Mouse (Mus musculus): ENCODE measurements at regions not wholly inside any gene's neighbourhood (a gene's known extent, or its start where the extent isn't known, plus 50 kb on each side); places are given as distances from the start of the nearest gene placed in this dataset.

DNA sequence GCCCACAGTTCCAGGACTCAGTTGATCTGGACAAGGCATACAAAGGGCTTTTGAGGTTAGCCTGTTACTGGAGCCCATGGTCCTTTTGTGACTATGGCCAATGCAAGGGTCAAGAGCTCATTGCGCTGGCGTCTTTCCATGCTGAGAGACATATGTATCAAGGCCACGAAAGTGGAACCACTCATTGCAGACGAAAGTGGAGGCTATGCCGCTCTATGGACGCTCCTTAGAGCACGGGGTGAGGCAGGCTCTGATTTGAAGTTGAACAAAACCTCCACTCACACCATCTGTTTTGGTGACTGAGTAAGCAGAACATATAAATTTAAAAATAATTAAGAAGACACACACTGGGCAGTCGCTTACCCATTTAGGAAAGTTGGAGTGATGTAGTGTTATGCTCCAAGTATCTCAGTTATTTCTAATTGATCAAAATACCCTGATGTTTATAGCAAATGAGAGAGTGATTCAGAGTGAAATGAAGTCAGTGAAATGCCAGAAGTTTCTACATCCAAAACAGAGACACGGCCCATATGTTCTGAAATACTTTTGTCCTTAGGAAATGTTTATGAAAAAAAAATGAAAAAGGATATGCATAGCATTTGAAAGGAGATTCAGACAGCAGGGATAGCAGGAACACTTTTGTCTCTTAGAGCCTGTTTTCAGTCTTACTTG lies 321.8 kb downstream of the Fgf9 start:
- Histone ChIP-seq H3K9me3 (replicated peaks) (no peaks in the 10 kb centered on the region), H3K4me1 (replicated peaks) (no peaks in the 10 kb centered on the region), H3K36me3 (no peaks in the 10 kb centered on the region), H3K4me3 (replicated peaks) (no peak overlapping the region), H3K27me3 (no peaks in the 10 kb centered on the region), H3K9ac (no peak overlapping the region), H3K27ac (no peak overlapping the region), H3K4me2 (no peak overlapping the region)
- ATAC-seq (ENCODE audit: low read depth) (no peak), DNase-seq (no peak)
- 77% methylated on average over 9 of the region's 9 CpGs for WGBS (ENCODE audit: insufficient replicate concordance)

- no peak for ATAC-seq (ENCODE audit: low read depth)
Measured at GRCm38 (mm10) chr14:58390741-58391140, 320.4 kb downstream of the Fgf9 start.

DNA sequence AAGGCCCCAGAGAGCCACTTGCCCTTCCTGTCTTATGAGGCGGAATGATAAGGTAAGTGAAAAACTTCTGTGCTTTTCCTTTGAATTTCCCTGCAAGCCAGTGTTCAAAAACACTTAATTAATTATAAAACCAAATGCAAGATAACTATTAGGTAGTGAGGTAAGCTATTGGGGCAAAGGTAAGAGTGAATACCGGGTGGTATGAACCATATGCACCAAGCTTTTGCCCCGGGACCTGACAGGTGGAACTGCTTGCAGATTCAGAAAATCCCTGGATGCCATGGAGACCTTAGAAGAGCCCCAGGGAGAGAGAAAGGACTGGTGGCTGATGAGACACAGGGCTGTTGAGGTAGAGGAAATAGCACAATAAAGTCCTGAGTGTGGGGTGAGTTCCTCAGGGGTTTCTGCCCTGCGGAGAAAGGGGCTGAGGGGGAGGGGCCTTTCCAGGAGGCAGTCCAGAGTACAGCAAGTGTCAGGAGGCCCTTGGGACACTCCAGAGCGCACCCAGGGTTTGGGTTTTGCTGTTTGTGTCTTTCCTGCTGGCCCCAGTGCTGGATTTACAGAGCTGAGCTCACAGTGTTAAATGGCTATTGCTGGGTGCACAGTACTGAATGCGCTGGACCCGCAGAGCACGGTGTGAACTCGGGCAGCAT lies 317.1 kb downstream of the Fgf9 start:
- no peak overlapping the region for H3K9ac ChIP-seq
- no peak overlapping the region for H3K4me2 ChIP-seq
- H3K4me1 ChIP-seq (replicated peaks) = no peaks in the 10 kb centered on the region
- no peaks in the 10 kb centered on the region for H3K27me3 ChIP-seq
- H3K4me3 ChIP-seq (replicated peaks) = no peak overlapping the region
- H3K36me3 ChIP-seq = no peaks in the 10 kb centered on the region
- H3K27ac ChIP-seq = no peak overlapping the region
- no peaks in the 10 kb centered on the region for H3K9me3 ChIP-seq (replicated peaks)
- DNase-seq = no peak
- no peak for ATAC-seq (ENCODE audit: low read depth)
- 71% methylated on average over 9 of the region's 9 CpGs for whole genome bisulfite sequencing (ENCODE audit: insufficient replicate concordance)

More at GRCm38 (mm10) chr14:58390741-58391140, 320.4 kb downstream of the Fgf9 start:
- no peaks in the 10 kb centered on the region for H3K9me3 ChIP-seq (replicated peaks)
- H3K36me3 ChIP-seq = no peaks in the 10 kb centered on the region
- no peak overlapping the region for H3K27ac ChIP-seq
- no peak overlapping the region for H3K4me3 ChIP-seq (replicated peaks)
- H3K27me3 ChIP-seq = no peaks in the 10 kb centered on the region
- DNase-seq = no peak
- no peak overlapping the region for H3K9ac ChIP-seq
- no peaks in the 10 kb centered on the region for H3K4me1 ChIP-seq (replicated peaks)
- WGBS (ENCODE audit: insufficient replicate concordance) = 64% methylated on average over 2 of the region's 2 CpGs
- H3K4me2 ChIP-seq = no peak overlapping the region

DNA sequence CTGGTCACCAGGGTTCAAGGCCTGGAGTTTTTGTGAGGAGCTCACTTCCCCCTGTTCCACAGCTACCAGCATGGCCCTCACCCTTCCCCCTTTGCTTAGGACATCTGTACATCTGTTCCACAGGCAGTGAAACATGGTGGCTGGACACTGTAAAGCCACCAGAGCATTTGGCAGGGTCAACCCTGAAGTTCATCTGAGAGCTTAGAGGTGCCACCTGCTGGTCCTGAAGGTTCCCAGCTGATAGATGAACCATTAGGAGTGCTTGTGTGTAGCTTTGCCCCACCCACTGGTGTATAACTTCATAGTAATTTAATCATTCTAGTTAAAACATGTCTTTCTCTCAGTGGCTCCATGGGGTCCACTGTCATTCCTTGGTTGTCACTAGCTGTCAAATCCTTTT lies 304.7 kb downstream of the Fgf9 start:
- no peak overlapping the region for H3K27ac ChIP-seq
- H3K9ac ChIP-seq = no peak overlapping the region
- no peak overlapping the region for H3K4me2 ChIP-seq
- DNase-seq (no peak), ATAC-seq (ENCODE audit: low read depth) (no peak)
- no peaks in the 10 kb centered on the region for H3K4me1 ChIP-seq (replicated peaks)
- H3K4me3 ChIP-seq (replicated peaks) = no peak overlapping the region
- H3K36me3 ChIP-seq = no peaks in the 10 kb centered on the region
- no peaks in the 10 kb centered on the region for H3K27me3 ChIP-seq
- no peaks in the 10 kb centered on the region for H3K9me3 ChIP-seq (replicated peaks)

DNA sequence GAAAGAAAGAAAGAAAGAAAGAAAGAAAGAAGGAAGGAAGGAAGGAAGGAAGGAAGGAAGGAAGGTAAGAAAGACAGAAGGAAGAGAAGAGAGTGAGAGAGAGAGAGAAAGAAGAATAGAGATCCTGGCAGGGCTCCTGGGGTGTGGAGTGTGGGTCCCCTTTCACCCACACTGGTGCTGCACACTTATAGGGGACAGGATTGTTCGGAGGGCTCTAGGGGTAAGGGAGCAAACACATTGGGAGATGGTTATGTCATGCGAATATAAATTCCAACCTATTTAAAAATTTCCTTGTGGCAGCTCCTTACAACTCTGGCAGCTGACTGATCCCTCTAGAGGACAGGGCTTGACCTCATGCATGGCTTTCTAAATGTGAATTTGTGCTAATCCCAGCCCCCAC lies 286.5 kb downstream of the Fgf9 start:
- 55% methylated on average over 2 of the region's 2 CpGs for WGBS (ENCODE audit: insufficient replicate concordance)

DNA sequence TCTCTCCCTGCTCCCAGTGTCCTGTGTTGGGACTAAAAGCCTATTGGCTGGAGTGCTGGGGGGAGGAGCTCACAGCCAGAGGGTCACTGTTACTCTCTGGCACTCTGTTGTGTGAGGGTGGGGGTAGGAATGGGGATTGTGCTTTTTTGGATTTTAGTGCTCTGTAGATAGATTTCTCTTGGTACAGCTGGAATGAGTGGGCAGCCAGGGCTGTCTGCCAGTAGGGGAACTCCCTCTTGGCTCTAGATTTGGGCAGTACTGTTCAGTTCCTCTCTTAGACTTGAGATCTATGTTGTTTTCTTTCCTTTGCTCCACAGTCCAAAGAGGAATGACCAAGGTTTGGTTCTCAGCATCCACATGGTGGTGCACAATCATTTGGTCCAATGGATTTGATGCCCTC lies 282.6 kb downstream of the Fgf9 start:
- H3K4me1 ChIP-seq (replicated peaks) = no peaks in the 10 kb centered on the region
- no peak overlapping the region for H3K27ac ChIP-seq
- no peaks in the 10 kb centered on the region for H3K36me3 ChIP-seq
- no peak overlapping the region for H3K4me3 ChIP-seq (replicated peaks)
- no peak overlapping the region for H3K9ac ChIP-seq
- H3K9me3 ChIP-seq (replicated peaks) = no peaks in the 10 kb centered on the region
- DNase-seq (no peak), ATAC-seq (ENCODE audit: low read depth) (no peak)
- H3K27me3 ChIP-seq = no peaks in the 10 kb centered on the region
- no peak overlapping the region for H3K4me2 ChIP-seq

More for the DNA sequence above, 286.5 kb downstream of the Fgf9 start:
- Histone ChIP-seq H3K4me1 (replicated peaks) (no peaks in the 10 kb centered on the region), H3K36me3 (no peaks in the 10 kb centered on the region), H3K4me3 (replicated peaks) (no peak overlapping the region), H3K9me3 (replicated peaks) (no peaks in the 10 kb centered on the region), H3K27ac (no peak overlapping the region), H3K9ac (no peak overlapping the region), H3K4me2 (no peak overlapping the region), H3K27me3 (no peaks in the 10 kb centered on the region)
- no peak for DNase-seq
- no peak for ATAC-seq (ENCODE audit: low read depth)

- no peak for DNase-seq
- H3K4me2 ChIP-seq = no peak overlapping the region
- H3K9me3 ChIP-seq (replicated peaks) = peaks cover 3% of the 10 kb centered on the region; the same call in 1 of the 2 replicates
- no peak for ATAC-seq (ENCODE audit: low read depth)
- no peak overlapping the region for H3K9ac ChIP-seq
- H3K4me3 ChIP-seq (replicated peaks) = no peak overlapping the region
- H3K27me3 ChIP-seq = no peaks in the 10 kb centered on the region
- H3K27ac ChIP-seq = no peak overlapping the region
- no peaks in the 10 kb centered on the region for H3K36me3 ChIP-seq
- no peaks in the 10 kb centered on the region for H3K4me1 ChIP-seq (replicated peaks)
- 81% methylated on average over 14 of the region's 14 CpGs for WGBS (ENCODE audit: insufficient replicate concordance)
Measured at GRCm38 (mm10) chr14:58336148-58336547, 265.8 kb downstream of the Fgf9 start.

DNA sequence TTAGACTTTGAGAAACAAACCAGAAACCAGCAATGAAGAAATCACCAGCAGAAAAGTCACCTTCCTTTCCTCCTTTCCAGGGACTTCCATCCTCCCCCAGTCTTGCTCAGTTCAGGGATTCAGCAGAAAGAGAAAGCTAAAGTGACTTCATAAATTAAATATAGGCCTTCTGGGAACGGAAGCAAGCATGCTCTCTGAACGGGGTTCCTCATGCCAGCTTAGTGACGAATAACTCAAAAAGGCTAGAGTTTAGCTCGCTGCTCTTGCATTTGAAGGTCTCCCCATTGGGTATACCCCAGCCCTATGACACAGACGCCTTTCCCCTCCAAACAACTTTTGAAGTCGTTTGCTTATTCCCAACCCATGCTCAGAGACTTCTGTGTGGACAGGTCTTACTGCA lies 252.8 kb downstream of the Fgf9 start:
- Histone ChIP-seq H3K9ac (no peak overlapping the region), H3K4me1 (replicated peaks) (no peaks in the 10 kb centered on the region), H3K4me2 (no peak overlapping the region), H3K9me3 (replicated peaks) (no peaks in the 10 kb centered on the region), H3K4me3 (replicated peaks) (no peak overlapping the region), H3K36me3 (no peaks in the 10 kb centered on the region), H3K27me3 (no peaks in the 10 kb centered on the region), H3K27ac (no peak overlapping the region)
- ATAC-seq (ENCODE audit: low read depth) (no peak), DNase-seq (no peak)
- 71% methylated on average over 6 of the region's 6 CpGs for WGBS (ENCODE audit: insufficient replicate concordance)

GRCm38 (mm10) chr14:58322461-58322860 lies 252.1 kb downstream of the Fgf9 start:
- Histone ChIP-seq H3K9me3 (replicated peaks) (no peaks in the 10 kb centered on the region), H3K4me3 (replicated peaks) (no peak overlapping the region), H3K4me1 (replicated peaks) (no peaks in the 10 kb centered on the region), H3K36me3 (no peaks in the 10 kb centered on the region), H3K27me3 (no peaks in the 10 kb centered on the region), H3K9ac (no peak overlapping the region), H3K4me2 (no peak overlapping the region), H3K27ac (no peak overlapping the region)
- WGBS (ENCODE audit: insufficient replicate concordance) = 67% methylated on average over 4 of the region's 4 CpGs
- ATAC-seq (ENCODE audit: low read depth) (no peak), DNase-seq (no peak)

GRCm38 (mm10) chr14:58321875-58322274 lies 251.5 kb downstream of the Fgf9 start:
- WGBS (ENCODE audit: insufficient replicate concordance) = 78% methylated on average over 10 of the region's 10 CpGs
- no peak overlapping the region for H3K4me3 ChIP-seq (replicated peaks)
- no peak overlapping the region for H3K27ac ChIP-seq
- H3K4me2 ChIP-seq = no peak overlapping the region
- H3K9ac ChIP-seq = no peak overlapping the region
- ATAC-seq (ENCODE audit: low read depth) = no peak
- H3K4me1 ChIP-seq (replicated peaks) = no peaks in the 10 kb centered on the region
- no peaks in the 10 kb centered on the region for H3K9me3 ChIP-seq (replicated peaks)
- H3K27me3 ChIP-seq = no peaks in the 10 kb centered on the region
- no peaks in the 10 kb centered on the region for H3K36me3 ChIP-seq
- DNase-seq = no peak

DNA sequence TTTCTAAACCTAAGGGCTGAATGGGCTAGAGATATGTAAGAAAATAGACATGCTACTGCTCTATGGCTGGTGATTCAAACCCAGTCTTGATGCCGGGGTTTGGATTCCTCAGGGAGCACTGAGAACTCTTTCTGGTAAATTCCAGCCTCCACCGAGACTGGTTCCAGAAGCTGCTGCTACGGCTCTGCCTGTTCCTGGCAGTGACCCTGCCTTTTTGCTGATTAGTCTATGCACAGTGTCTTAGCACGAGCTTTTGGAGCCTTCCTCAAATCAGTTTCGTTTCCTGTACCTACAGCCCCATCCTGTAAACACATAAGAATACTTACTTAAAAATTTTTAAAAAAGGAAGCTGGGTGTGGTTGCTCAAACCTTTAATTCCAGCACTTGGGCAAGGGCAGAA lies 250.9 kb downstream of the Fgf9 start:
- H3K27me3 ChIP-seq = no peaks in the 10 kb centered on the region
- no peaks in the 10 kb centered on the region for H3K4me1 ChIP-seq (replicated peaks)
- no peaks in the 10 kb centered on the region for H3K9me3 ChIP-seq (replicated peaks)
- WGBS (ENCODE audit: insufficient replicate concordance) = 54% methylated on average over 5 of the region's 5 CpGs
- ATAC-seq (ENCODE audit: low read depth) (no peak), DNase-seq (no peak)
- no peak overlapping the region for H3K4me3 ChIP-seq (replicated peaks)
- no peak overlapping the region for H3K4me2 ChIP-seq
- H3K9ac ChIP-seq = no peak overlapping the region
- H3K27ac ChIP-seq = no peak overlapping the region
- H3K36me3 ChIP-seq = no peaks in the 10 kb centered on the region

DNA sequence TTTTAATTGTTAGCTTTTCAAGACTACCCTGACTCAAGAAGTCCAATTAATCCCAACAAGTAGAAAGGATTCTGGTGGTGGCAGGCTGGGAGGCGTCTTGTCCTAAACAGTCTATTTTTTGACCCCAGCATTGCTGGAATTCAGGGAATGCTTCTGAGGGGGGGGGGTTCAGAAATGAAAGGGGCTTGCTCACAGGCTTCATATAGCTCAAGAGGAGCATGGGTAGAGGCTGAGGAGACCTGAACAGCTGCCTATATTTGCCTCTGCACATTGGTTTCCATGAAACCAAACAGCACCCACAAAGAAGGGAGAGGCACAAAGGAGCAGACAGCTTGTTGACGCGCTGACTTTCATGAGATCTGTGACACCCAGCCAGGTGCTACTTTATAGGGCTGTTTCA lies 247.3 kb downstream of the Fgf9 start:
- no peak overlapping the region for H3K4me2 ChIP-seq
- no peak overlapping the region for H3K4me3 ChIP-seq (replicated peaks)
- DNase-seq = no peak
- no peaks in the 10 kb centered on the region for H3K4me1 ChIP-seq (replicated peaks)
- 73% methylated on average over 3 of the region's 3 CpGs for WGBS (ENCODE audit: insufficient replicate concordance)
- H3K9ac ChIP-seq = no peak overlapping the region
- H3K9me3 ChIP-seq (replicated peaks) = no peaks in the 10 kb centered on the region
- no peaks in the 10 kb centered on the region for H3K36me3 ChIP-seq
- ATAC-seq (ENCODE audit: low read depth) = no peak
- H3K27me3 ChIP-seq = no peaks in the 10 kb centered on the region
- no peak overlapping the region for H3K27ac ChIP-seq

All from liver, embryonic 13.5 days (tissue).